Mouse (Mus musculus): Measurements from ENCODE around the gene Tmem183a.

GRCm38 (mm10) chr1:134333371-134334110, 28.2 kb downstream of the Tmem183a start:
- TF ChIP-seq POLR2A (IDR thresholded peaks at IDR 0.05; ENCODE audit: low read depth, low read length) (no peak), CTCF (IDR thresholded peaks at IDR 0.05; ENCODE audit: extremely low read depth, insufficient read length, insufficient replicate concordance, low read depth, low read length) (no peak)
